Mouse (Mus musculus) erythroblast, embryonic 14.5 days (primary cell): ENCODE results near the gene Mapk10.

ENCODE experiments used
- GATA1 ChIP-seq: IDR thresholded peaks from 2 replicates; pipeline ENCODE4 v1.6.1; 2012; ENCODE audit warnings: low read length, inconsistent platforms, mixed read lengths
- TAL1 ChIP-seq: IDR thresholded peaks from 3 replicates; pipeline ENCODE4 v1.6.1; 2012; ENCODE audit warnings: low read length, inconsistent platforms, mixed read lengths

- no peak for TF ChIP-seq GATA1
- TF ChIP-seq TAL1: no peak
These were observed 236.7 kb downstream of the Mapk10 start for GRCm38 (mm10) chr5:102974400-102974799.
